ENCODE assay signal across 10 mouse cellular contexts in genomic region chr1:126316866-126317265, GRCm38 (mm10).
DNase-seq lines count a peak whose midpoint lies in the region; ATAC-seq and TF ChIP-seq lines count a peak whose summit lies in the region.
"Had no signal": no experiment of that assay in that cellular context is flagged by ENCODE, and none has a peak within 500 bp of the region (broad histone marks: within the 10 kb centered on the region; RNA-seq: fewer than 3 reads in every experiment).

No protein-coding gene starts in this region.

- peaks cover 0 to 4% of the 10 kb centered on the region in 2 experiments; a peak in 2 of 4 replicates for H3K36me3 ChIP-seq in MEL (ENCODE audit: control insufficient read depth in 1 of 2, insufficient read depth in 2 of 2, low read length in 2 of 2)
- H3K36me3 ChIP-seq in liver, embryonic 12.5 days, result no peaks in the 10 kb centered on the region
- H3K36me3 ChIP-seq: hindbrain, embryonic 15.5 days; limb, embryonic 12.5 days had no signal

- H3K9me3 ChIP-seq in MEL (replicated peaks; ENCODE audit: insufficient read depth, low read length), result no peaks in the 10 kb centered on the region
- no peaks in the 10 kb centered on the region for H3K9me3 ChIP-seq in liver, embryonic 12.5 days (replicated peaks)
- H3K9me3 ChIP-seq: hindbrain, embryonic 15.5 days; limb, embryonic 12.5 days had no signal

- H3K4me3 ChIP-seq in MEL (ENCODE audit: control insufficient read depth in 1 of 2, insufficient read depth in 1 of 2, low read depth in 2 of 2, low read length in 2 of 2), result peak overlapping the region; percentile 8 to 42; a peak in 3 of 4 replicates
- H3K4me3 ChIP-seq in liver, embryonic 12.5 days, result no peak overlapping the region
- H3K4me3 ChIP-seq: hindbrain, embryonic 15.5 days; limb, embryonic 12.5 days had no signal

- TF ChIP-seq CTCF in MEL (IDR thresholded peaks at IDR 0.05 in 2 of 3, conservative IDR thresholded peaks at IDR 0.05 in 1 of 3; ENCODE audit: control insufficient read depth in 1 of 3, insufficient read depth in 1 of 3, low read depth in 2 of 3, low read length in 3 of 3, poor library complexity in 1 of 3, severe bottlenecking in 1 of 3), result no peak
- no peak for TF ChIP-seq CTCF in brain, embryonic 14.5 days (IDR thresholded peaks at IDR 0.05; ENCODE audit: borderline replicate concordance, extremely low read depth, insufficient read depth, insufficient read length)

- TF ChIP-seq EP300 in MEL (IDR thresholded peaks at IDR 0.05; ENCODE audit: low read depth in 1 of 2, low read length in 2 of 2), result no peak

- TF ChIP-seq RAD21 in MEL (IDR thresholded peaks at IDR 0.05; ENCODE audit: low read depth, low read length), result no peak

- H3K27me3 ChIP-seq in MEL (ENCODE audit: control insufficient read depth in 1 of 2, insufficient read depth in 2 of 2, low read length in 2 of 2), result no peaks in the 10 kb centered on the region
- H3K27me3 ChIP-seq in liver, embryonic 12.5 days (replicated peaks), result no peaks in the 10 kb centered on the region
- H3K27me3 ChIP-seq: hindbrain, embryonic 15.5 days; limb, embryonic 12.5 days had no signal

- 70% methylated on average over 2 of the region's 2 CpGs for WGBS in liver, embryonic 12.5 days (ENCODE audit: insufficient replicate concordance)

- no peak for TF ChIP-seq POLR2A in MEL (IDR thresholded peaks at IDR 0.05; ENCODE audit: control insufficient read depth in 1 of 2, insufficient read depth in 1 of 2, low read depth in 1 of 2, low read length in 2 of 2, poor library complexity in 1 of 2)
- TF ChIP-seq POLR2A in brain, embryonic 14.5 days (IDR thresholded peaks at IDR 0.05; ENCODE audit: borderline replicate concordance, extremely low read depth, insufficient read depth, insufficient read length, poor library complexity, severe bottlenecking), result no peak

- no peak overlapping the region for H3K9ac ChIP-seq in MEL (ENCODE audit: control insufficient read depth, low read depth, low read length, poor library complexity, severe bottlenecking)
- H3K9ac ChIP-seq in liver, embryonic 12.5 days, result no peak overlapping the region
- H3K9ac ChIP-seq: hindbrain, embryonic 15.5 days; limb, embryonic 12.5 days had no signal

- peak; percentile 60 for DNase-seq in kidney, postnatal 10 days
- no peak for DNase-seq in kidney, adult 9 months
- peak; percentile 81 for DNase-seq in MEL (ENCODE audit: low read depth, low spot score)
- DNase-seq in brain, embryonic 14.5 days (ENCODE audit: low read depth), result peak; percentile 8
- DNase-seq in right cerebral cortex, postnatal 25 days, result no peak
- no peak for DNase-seq in layer of hippocampus, postnatal 14 days (ENCODE audit: low spot score in 2 of 2)
- DNase-seq: cerebellum, postnatal 10 days had no signal

- H3K79me2 ChIP-seq in MEL (ENCODE audit: control insufficient read depth, insufficient read depth, low read length, poor library complexity), result no peaks in the 10 kb centered on the region

- peaks cover 2 to 11% of the 10 kb centered on the region in 2 experiments for H3K4me1 ChIP-seq in MEL (ENCODE audit: control insufficient read depth in 1 of 2, insufficient read depth in 2 of 2, low read length in 2 of 2)
- H3K4me1 ChIP-seq in liver, embryonic 12.5 days, result peaks cover 30% of the 10 kb centered on the region
- H3K4me1 ChIP-seq: limb, embryonic 12.5 days had no signal

- peak overlapping the region; percentile 46 for H3K4me2 ChIP-seq in liver, embryonic 12.5 days
- H3K4me2 ChIP-seq: hindbrain, embryonic 15.5 days; limb, embryonic 12.5 days had no signal

- peak overlapping the region; percentile 91 for H3K27ac ChIP-seq in MEL (ENCODE audit: control insufficient read depth, low read depth, low read length)
- peak overlapping the region; percentile 59; the same call in 1 of the 2 replicates for H3K27ac ChIP-seq in liver, embryonic 12.5 days
- H3K27ac ChIP-seq: hindbrain, embryonic 15.5 days; limb, embryonic 12.5 days had no signal

- ATAC-seq in liver, embryonic 12.5 days, result no peak

TF ChIP-seq in MEL, 35 proteins besides CTCF, POLR2A, EP300 and RAD21:
- TF ChIP-seq KAT2A (conservative IDR thresholded peaks at IDR 0.05; ENCODE audit: low read depth, low read length), result no peak
- TF ChIP-seq HCFC1 (IDR thresholded peaks at IDR 0.05; ENCODE audit: low read depth, low read length), result no peak
- TF ChIP-seq TAL1 (IDR thresholded peaks at IDR 0.05; ENCODE audit: low read length), result no peak
- TF ChIP-seq MYC (IDR thresholded peaks at IDR 0.05; ENCODE audit: low read depth, low read length), result no peak
- TF ChIP-seq SIN3A (IDR thresholded peaks at IDR 0.05; ENCODE audit: low read length), result peak; percentile 79
- TF ChIP-seq MAZ (IDR thresholded peaks at IDR 0.05; ENCODE audit: low read depth, low read length), result no peak
- TF ChIP-seq NRF1 (IDR thresholded peaks at IDR 0.05; ENCODE audit: insufficient read depth, low read depth, low read length, poor library complexity, severe bottlenecking), result no peak
- no peak for TF ChIP-seq USF1 (IDR thresholded peaks at IDR 0.05; ENCODE audit: low read depth, low read length)
- no peak for TF ChIP-seq BHLHE40 (IDR thresholded peaks at IDR 0.05; ENCODE audit: borderline replicate concordance, low read depth, low read length)
- TF ChIP-seq GATA1 (IDR thresholded peaks at IDR 0.05; ENCODE audit: low read depth, low read length), result no peak
- no peak for TF ChIP-seq MAX (IDR thresholded peaks at IDR 0.05; ENCODE audit: low read length)
- TF ChIP-seq RCOR1 (IDR thresholded peaks at IDR 0.05; ENCODE audit: low read depth, low read length), result no peak
- TF ChIP-seq MXI1 (IDR thresholded peaks at IDR 0.05; ENCODE audit: low read depth, low read length), result peak; percentile 90
- TF ChIP-seq ELF1 (IDR thresholded peaks at IDR 0.05; ENCODE audit: low read depth, low read length), result no peak

Comparison
In these comparisons a context has a peak if more than half of its experiments do, and no peak if none do; other contexts are left out.
1. DNase-seq: peak in kidney, postnatal 10 days (single experiment), MEL (single experiment) and brain, embryonic 14.5 days (single experiment); none in kidney, adult 9 months (single experiment), right cerebral cortex, postnatal 25 days (single experiment) and layer of hippocampus, postnatal 14 days (0 of 2).